Mouse (Mus musculus) adipose tissue, adult 10 weeks (tissue): ENCODE data around the gene Pacrg. TPM values are rescaled to one million over a fixed set of nuclear protein-coding genes. Genes with fewer than 3 reads are reported as not detected.

ENCODE experiments used
- polyA plus RNA-seq: library from polyadenylated mRNA; stranded (reverse); fragments of 350-450 nt; fragmentation: Illumina TruSeq; extraction: RNeasy Lipid Tissue Mini Kit (QIAGEN cat#74804); gene quantifications from one replicate; pipeline ENCODE4 v1.2.3, GENCODE M21; 2014; ENCODE audit warnings: low read depth, low replicate concordance

Pacrg gene
- 10.2 TPM for polyA plus RNA-seq

GRCm38 (mm10) chr17:10840148-10840707, at the start of gene Pacrg, which contains the start of gene Prkn:
Pacrg (minus strand) TSS chr17:10840311.
Prkn (plus strand) TSS chr17:10840384.

Other genes starting within 250 kb of the Pacrg start
- 10.1 TPM for gene Prkn, start 73 bp upstream of the Pacrg start, polyA plus RNA-seq